Mouse (Mus musculus): ENCODE measurements at regions not wholly inside any gene's neighbourhood (a gene's known extent, or its start where the extent isn't known, plus 50 kb on each side); places are given as distances from the start of the nearest gene placed in this dataset.
A peak's percentile ranks its signal among the peaks of the same experiment; 100 is the strongest.

DNA sequence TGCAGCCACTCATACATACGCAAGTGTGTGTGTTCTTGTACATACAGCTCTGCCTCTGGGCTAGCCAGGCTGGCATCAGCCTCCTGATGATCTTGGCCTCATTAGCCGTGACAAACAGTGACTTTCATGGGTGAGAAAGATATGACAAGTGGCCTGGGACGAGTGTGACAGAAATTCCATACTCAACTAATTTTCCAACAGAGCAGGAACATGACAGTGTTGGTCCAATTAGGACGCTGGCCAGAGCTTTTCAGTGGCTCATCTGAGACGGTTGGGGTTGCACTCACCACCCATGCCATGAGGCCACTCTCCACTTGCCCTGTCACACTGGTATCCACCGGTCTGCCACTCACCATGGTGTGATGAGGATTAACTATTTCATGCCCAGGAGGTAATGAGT, 226.2 kb upstream of the Zdhhc25 start:
- DNase-seq (ENCODE audit: low read depth), result no peak

- DNase-seq (ENCODE audit: low read depth), result no peak
Measured at GRCm38 (mm10) chr15:88379342-88379741, 220.8 kb upstream of the Zdhhc25 start.

DNA sequence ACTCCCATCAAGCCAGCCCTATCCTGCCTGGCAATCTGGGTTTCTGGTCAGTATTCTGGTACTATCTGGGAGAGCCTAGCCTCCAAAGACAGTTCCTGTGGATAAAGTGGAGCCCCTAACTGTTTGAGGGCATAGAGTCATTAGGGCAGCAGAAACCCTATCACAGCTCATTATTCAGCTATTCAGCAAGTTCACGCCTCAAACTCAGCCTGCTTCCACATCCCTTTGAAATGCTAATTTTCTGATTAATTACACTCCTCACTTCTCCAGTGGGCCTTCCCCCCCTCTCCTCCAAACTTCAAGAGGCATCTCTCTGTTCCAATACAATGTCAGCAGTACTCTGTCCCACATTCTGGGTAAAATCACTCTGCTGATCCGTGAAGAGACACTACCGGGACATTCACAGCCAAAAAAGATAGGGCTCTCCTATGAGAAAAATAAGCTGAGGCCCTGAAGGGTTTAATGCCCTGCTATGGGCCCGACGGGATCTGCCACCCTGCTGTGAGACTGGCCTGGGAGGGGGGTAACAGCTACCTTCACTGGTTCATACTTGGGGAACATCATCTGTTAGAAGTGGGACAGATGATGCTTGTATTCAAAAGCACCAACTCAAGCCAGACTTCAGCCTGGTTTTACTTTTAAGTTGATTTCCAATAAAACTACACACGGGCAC, 220.0 kb upstream of the Zdhhc25 start:
- no peak for DNase-seq (ENCODE audit: low read depth)

DNA sequence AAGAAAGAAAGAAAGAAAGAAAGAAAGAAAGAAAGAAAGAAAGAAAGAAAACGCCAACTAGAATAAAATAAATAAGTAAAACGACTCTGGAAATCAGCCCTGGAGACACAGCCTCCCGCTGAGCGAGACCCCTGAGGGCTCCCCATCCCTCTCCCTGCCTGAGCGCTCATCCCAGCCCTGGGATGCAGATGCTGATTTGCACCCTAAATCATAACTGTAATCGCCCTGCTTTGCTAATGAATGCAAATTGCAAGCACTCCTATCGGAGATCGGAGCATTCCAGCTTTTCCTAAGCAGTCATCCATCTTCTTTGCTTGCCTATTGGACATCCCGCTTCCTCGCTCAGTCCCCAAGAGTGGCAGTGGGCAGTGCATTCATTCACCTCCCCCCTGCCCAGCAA, 218.7 kb upstream of the Zdhhc25 start:
- DNase-seq (ENCODE audit: low read depth), result no peak

- no peak for DNase-seq (ENCODE audit: low read depth)
Measured at GRCm38 (mm10) chr15:88385943-88386342, 214.2 kb upstream of the Zdhhc25 start.

- no peak for DNase-seq (ENCODE audit: low read depth)
Measured at GRCm38 (mm10) chr15:88386711-88387110, 213.4 kb upstream of the Zdhhc25 start.

DNA sequence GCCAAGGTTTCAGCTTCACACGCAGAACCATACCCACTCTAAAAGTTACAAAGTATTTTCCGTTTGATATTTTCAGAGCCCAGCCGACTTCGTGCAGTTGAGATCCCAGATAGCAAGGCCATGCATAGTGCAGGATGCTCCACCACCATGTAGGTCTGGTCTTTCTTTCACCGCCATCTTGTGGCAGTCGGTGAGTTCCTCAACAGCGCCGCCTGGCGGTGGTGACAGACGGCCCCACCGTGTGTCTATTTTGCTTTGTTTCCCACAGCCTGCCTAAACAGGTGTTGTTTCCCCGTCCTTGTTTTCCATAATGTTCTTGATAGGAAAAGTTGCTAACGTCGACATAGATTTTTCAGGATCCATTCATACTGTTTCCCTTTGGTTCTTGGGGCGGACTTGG, 208.3 kb upstream of the Zdhhc25 start:
- DNase-seq (ENCODE audit: low read depth), result no peak

GRCm38 (mm10) chr15:88399064-88399463, 201.0 kb upstream of the Zdhhc25 start:
- no peak for DNase-seq (ENCODE audit: low read depth)

- DNase-seq (ENCODE audit: low read depth), result no peak
Measured at GRCm38 (mm10) chr15:88399989-88400388, 200.1 kb upstream of the Zdhhc25 start.

GRCm38 (mm10) chr15:88400787-88401186, 199.3 kb upstream of the Zdhhc25 start:
- no peak for DNase-seq (ENCODE audit: low read depth)

DNA sequence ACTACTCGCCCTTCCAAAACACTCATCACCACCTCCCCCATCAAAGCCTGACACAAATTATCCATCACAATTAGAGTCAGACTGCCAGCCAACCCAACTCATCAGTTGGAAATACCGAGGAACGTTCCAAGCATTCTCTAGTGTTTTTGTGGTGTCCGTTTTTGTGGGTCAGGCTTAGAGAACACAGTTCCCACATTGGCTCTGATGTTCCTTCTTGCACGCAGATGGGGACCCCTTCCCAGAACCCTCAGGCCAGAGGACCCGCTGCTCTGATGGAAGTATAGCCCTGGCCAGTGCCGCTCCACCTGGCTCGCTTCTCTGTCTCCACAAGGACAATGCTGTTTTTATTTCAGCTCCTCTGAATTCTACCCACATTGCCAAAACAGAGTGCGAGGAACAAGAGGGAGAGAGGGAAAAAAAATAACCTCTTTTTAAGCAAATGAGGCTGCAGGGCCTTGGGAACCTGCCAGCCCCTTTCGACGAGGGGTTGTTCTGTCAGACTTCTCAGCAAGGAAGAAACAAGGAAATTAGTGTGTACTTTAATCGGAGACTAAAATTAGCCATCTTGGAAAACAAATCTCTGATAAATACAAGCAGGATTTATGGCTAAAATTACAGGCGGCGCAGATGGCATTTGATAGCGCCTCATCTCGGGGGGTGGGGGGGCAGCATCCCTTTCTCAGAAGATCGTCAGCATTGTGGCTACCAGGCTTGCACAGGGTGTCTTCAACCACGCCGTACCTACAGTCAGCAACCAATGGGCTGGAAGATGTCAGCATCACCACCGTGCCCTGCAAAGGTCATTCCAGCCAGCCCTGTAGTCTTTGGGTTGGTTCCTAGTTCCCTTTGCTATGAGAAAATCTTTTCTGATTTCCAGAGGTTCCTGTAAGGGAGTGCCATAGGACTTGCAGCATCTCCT, 191.4 kb upstream of the Zdhhc25 start:
- DNase-seq (ENCODE audit: low read depth), result no peak

DNA sequence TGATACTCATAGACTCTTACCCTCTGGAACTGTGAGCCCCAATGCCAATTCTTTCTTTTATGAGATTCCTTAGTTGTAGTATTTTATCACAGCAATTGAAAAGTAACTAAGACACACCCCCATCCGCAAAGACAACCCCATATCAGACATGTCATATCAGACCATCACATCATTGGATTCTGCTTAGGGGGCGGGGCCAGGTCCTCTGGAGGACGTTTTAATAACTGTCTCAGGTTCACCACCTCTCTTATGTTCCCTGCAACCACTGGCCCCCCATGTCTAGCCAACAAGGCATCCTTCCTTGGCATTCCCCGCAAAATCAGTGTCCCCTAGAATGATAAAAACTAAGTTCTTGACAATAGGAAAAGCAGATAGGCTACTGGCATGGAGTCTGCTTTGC, 185.9 kb upstream of the Zdhhc25 start:
- DNase-seq (ENCODE audit: low read depth), result no peak

GRCm38 (mm10) chr15:88418881-88419280, 181.2 kb upstream of the Zdhhc25 start:
- DNase-seq (ENCODE audit: low read depth), result no peak

DNA sequence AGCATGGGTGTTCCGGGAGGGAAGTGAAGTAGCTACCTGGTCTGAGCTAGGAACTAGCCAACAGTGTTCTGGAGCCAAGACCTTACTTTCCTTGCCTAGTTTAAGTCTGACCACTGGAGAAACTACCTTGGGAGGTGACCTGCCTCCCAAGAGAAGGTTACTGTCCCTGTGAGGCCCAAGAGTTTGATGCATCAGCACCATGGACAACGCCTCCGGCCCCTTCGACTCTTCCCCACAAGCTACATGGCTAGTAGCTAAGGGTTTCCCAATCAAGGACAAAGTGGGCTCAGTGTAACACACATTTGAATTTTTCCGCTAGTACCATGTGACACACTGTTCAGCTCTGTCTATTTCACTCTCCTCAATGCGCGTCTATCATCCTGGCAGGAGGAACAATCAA, 171.7 kb upstream of the Zdhhc25 start:
- DNase-seq (ENCODE audit: low read depth), result no peak

- no peak for DNase-seq (ENCODE audit: low read depth)
Measured at GRCm38 (mm10) chr15:88430941-88431340, 169.2 kb upstream of the Zdhhc25 start.

GRCm38 (mm10) chr15:88448272-88448671, 151.8 kb upstream of the Zdhhc25 start:
- no peak for DNase-seq (ENCODE audit: low read depth)

DNA sequence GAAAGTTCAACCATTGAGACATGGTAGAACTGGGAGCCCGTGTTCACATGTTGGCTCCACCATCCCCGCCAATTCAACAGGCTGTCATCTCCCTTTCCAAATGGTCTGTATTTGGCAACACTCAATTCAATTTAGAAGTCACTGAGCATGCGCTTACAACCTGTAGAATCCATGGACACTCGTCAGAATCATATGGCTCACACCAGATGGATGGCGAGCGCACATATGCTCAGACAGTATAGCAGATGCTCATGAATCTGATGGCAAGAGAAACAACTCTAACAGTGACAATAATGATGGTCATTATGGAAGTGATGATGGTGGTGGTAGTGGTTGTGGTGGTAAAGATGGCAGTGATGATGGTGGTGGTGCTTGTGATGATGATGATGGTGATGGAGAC, 148.9 kb upstream of the Zdhhc25 start:
- DNase-seq (ENCODE audit: low read depth), result no peak

DNA sequence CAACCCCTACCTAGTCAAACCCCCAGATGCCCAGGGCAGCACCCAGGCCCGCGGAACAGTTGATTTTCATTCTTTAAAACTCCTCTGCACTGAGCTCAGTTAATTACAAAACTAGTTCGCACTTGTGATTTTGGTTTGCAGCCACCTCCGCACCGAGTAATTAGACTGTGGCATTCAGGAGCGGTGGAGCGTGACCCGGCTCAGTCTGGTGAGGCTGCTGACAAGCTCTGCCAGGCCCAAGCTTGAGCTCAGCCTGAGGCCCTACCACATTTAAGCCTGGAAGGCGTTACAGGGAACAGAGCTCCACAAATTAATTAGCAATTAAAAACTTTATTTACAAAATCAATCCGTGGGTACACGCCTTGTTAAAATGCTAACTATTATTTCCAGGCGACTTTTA, 132.0 kb upstream of the Zdhhc25 start:
- DNase-seq (ENCODE audit: low read depth), result no peak

DNA sequence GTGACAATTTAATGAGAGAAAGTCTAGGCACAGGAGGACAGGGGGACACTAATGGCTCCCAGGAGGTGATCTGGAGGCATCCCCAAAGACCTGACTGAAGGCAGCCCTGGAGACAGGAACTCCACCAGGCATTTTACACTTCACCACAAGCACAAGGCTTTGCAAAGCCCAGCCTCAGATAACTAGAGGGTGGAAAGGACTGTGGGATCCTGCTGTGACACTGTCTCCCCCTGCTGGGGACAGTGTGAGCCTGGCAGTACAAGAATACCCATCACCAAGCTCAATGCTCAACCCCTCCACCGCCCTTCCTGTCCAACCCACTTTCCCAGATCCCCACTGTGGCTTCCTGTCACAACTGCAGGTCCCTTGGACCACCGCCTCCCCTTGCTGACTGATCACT, 131.3 kb upstream of the Zdhhc25 start:
- DNase-seq (ENCODE audit: low read depth), result peak; percentile 1

GRCm38 (mm10) chr15:88469508-88470455, 130.3 kb upstream of the Zdhhc25 start:
- DNase-seq (ENCODE audit: low read depth), result no peak

- no peak for DNase-seq (ENCODE audit: low read depth)
Measured at GRCm38 (mm10) chr15:88472351-88473100, 127.6 kb upstream of the Zdhhc25 start.

DNA sequence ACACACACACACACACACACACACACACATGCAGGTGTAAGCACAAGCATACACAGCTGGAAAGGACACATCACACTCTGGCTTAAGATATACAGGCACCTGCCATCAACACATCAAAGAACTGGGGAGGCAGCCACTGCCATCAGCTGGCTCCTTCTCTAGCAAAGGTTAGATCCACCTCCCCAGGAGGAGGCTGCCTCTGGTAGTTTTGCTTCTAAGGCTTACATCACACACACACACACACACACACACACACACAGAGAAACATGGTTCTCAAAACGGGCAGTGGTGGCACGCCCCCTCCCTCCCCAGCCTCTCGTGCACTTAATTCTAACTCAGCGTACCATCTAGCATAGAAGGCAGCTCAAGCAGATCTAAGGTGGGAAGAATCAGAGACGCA, 126.9 kb upstream of the Zdhhc25 start:
- no peak for DNase-seq (ENCODE audit: low read depth)

All from 416B (cell line).